ENCODE assay signal across 12 mouse cellular contexts in genomic region chr10:40036686-40037560, GRCm38 (mm10). TPM values are rescaled to one million over a fixed set of nuclear protein-coding genes. Genes with fewer than 3 reads are reported as not detected.
DNase-seq lines count a peak whose midpoint lies in the region; ATAC-seq and TF ChIP-seq lines count a peak whose summit lies in the region.
"Had no signal": no experiment of that assay in that cellular context is flagged by ENCODE, and none has a peak within 500 bp of the region (broad histone marks: within the 10 kb centered on the region; RNA-seq: fewer than 3 reads in every experiment).

No protein-coding gene starts in this region.

- no peaks in the 10 kb centered on the region for H3K9me3 ChIP-seq in embryonic facial prominence, embryonic 15.5 days (replicated peaks)
- no peaks in the 10 kb centered on the region for H3K9me3 ChIP-seq in hindbrain, embryonic 14.5 days (ENCODE audit: control insufficient read depth, low read length)
- no peaks in the 10 kb centered on the region for H3K9me3 ChIP-seq in midbrain, postnatal 0 days (ENCODE audit: low read length)
- H3K9me3 ChIP-seq: liver, embryonic 13.5 days had no signal

- 0 out of 2 replicates have a peak overlapping the region, but pooled peaks have one; percentile 4 for H3K4me2 ChIP-seq in embryonic facial prominence, embryonic 15.5 days (replicated peaks)
- peak overlapping the region; percentile 28 for H3K4me2 ChIP-seq in hindbrain, embryonic 14.5 days (replicated peaks)
- H3K4me2 ChIP-seq in midbrain, postnatal 0 days (ENCODE audit: low read depth, low read length, poor library complexity, severe bottlenecking): peak overlapping the region; percentile 27
- H3K4me2 ChIP-seq: liver, embryonic 13.5 days had no signal

- peak; percentile 1 for DNase-seq in kidney, adult 11 months
- no peak for DNase-seq in kidney, postnatal 14 days
- peak; percentile 40 for DNase-seq in hindbrain, embryonic 14.5 days (ENCODE audit: low spot score)
- DNase-seq in midbrain, postnatal 0 days (ENCODE audit: low spot score): peak; percentile 70
- DNase-seq in gastrocnemius, adult 18-20 months (ENCODE audit: low spot score): no peak
- DNase-seq in cerebellum, postnatal 36 days: no peak
- DNase-seq: adrenal gland, adult 8-10 months; kidney, adult 2 months; liver, embryonic 13.5 days; spleen, adult 18-20 months had no signal

- ATAC-seq in embryonic facial prominence, embryonic 15.5 days (ENCODE audit: insufficient number of reproducible peaks, low FRiP score, low TSS enrichment, low read depth): no peak
- ATAC-seq in hindbrain, embryonic 14.5 days (ENCODE audit: low FRiP score): peak; percentile 37; the same call in 1 of the 2 replicates
- ATAC-seq in midbrain, postnatal 0 days (ENCODE audit: low FRiP score): peak; percentile 80

- H3K36me3 ChIP-seq in embryonic facial prominence, embryonic 15.5 days: no peaks in the 10 kb centered on the region
- no peaks in the 10 kb centered on the region for H3K36me3 ChIP-seq in hindbrain, embryonic 14.5 days (replicated peaks; ENCODE audit: control insufficient read depth, insufficient read depth)
- H3K36me3 ChIP-seq in midbrain, postnatal 0 days (ENCODE audit: insufficient read depth, low read length): no peaks in the 10 kb centered on the region

- 48% methylated on average over 24 of the region's 24 CpGs for WGBS in embryonic facial prominence, embryonic 15.5 days
- 58% methylated on average over 24 of the region's 24 CpGs for WGBS in hindbrain, embryonic 14.5 days
- WGBS in midbrain, postnatal 0 days: 47% methylated on average over 24 of the region's 24 CpGs

- H3K27ac ChIP-seq in embryonic facial prominence, embryonic 15.5 days (replicated peaks): no peak overlapping the region
- H3K27ac ChIP-seq in hindbrain, embryonic 14.5 days: peak overlapping the region; percentile 51
- peak overlapping the region; percentile 44 for H3K27ac ChIP-seq in midbrain, postnatal 0 days (ENCODE audit: low read depth, low read length)
- H3K27ac ChIP-seq: liver, embryonic 13.5 days had no signal

- no peak overlapping the region for H3K4me3 ChIP-seq in embryonic facial prominence, embryonic 15.5 days (replicated peaks)
- no peak overlapping the region for H3K4me3 ChIP-seq in hindbrain, embryonic 14.5 days (replicated peaks; ENCODE audit: low read length)
- H3K4me3 ChIP-seq in midbrain, postnatal 0 days (ENCODE audit: low read depth, low read length): peak overlapping the region; percentile 13; the same call in 1 of the 2 replicates
- H3K4me3 ChIP-seq: liver, embryonic 13.5 days had no signal

- H3K4me1 ChIP-seq in embryonic facial prominence, embryonic 15.5 days: 0 out of 2 replicates have a peak, but pooled peaks cover 3% of the 10 kb centered on the region
- no peaks in the 10 kb centered on the region; the same call in 1 of the 2 replicates for H3K4me1 ChIP-seq in hindbrain, embryonic 14.5 days (replicated peaks; ENCODE audit: control insufficient read depth, insufficient read depth, low read length)
- no peaks in the 10 kb centered on the region for H3K4me1 ChIP-seq in midbrain, postnatal 0 days (ENCODE audit: insufficient read depth, low read length)

- TF ChIP-seq CTCF in midbrain, postnatal 0 days (IDR thresholded peaks at IDR 0.05): no peak

- no peak overlapping the region for H3K9ac ChIP-seq in embryonic facial prominence, embryonic 15.5 days
- peak overlapping the region; percentile 25; the same call in 1 of the 2 replicates for H3K9ac ChIP-seq in hindbrain, embryonic 14.5 days
- peak overlapping the region; percentile 33; the same call in 1 of the 2 replicates for H3K9ac ChIP-seq in midbrain, postnatal 0 days (replicated peaks; ENCODE audit: low read length, poor library complexity, severe bottlenecking)
- H3K9ac ChIP-seq: liver, embryonic 13.5 days had no signal

- H3K27me3 ChIP-seq in embryonic facial prominence, embryonic 15.5 days: no peaks in the 10 kb centered on the region
- H3K27me3 ChIP-seq in hindbrain, embryonic 14.5 days (ENCODE audit: control insufficient read depth, insufficient read depth, low read length): no peaks in the 10 kb centered on the region
- no peaks in the 10 kb centered on the region for H3K27me3 ChIP-seq in midbrain, postnatal 0 days (ENCODE audit: insufficient read depth, low read length)
- H3K27me3 ChIP-seq: liver, embryonic 13.5 days had no signal

RNA-seq across cellular contexts. Expression of gene Mfsd4b1, which starts 11.9 kb away (rescaled TPM):
- 0.18 and 0.37 TPM in 2 replicates for polyA plus RNA-seq in embryonic facial prominence, embryonic 15.5 days (2015; fragmentation: Nextera tagmentation; extraction: Ambion mirVana)
- 0.65 and 1.1 TPM in 2 replicates for polyA plus RNA-seq in hindbrain, embryonic 14.5 days (2014; fragmentation: Nextera tagmentation; extraction: Ambion mirVana)
- total RNA-seq in midbrain, postnatal 0 days (2014; rRNA removed): 0.19 and 0.71 TPM in 2 replicates
- polyA plus RNA-seq in midbrain, postnatal 0 days (2015; fragmentation: Nextera tagmentation; extraction: Ambion mirVana): 0.13 and 0.23 TPM in 2 replicates
- total RNA-seq in gastrocnemius, adult 18-20 months (2021): 1 to 10 TPM; 2.0 to 2.2 TPM
- total RNA-seq: granulocyte monocyte progenitor cell, adult 5-6 weeks had no signal

RNA-seq across cellular contexts. Expression of gene Mfsd4b5, which starts 50.5 kb away (rescaled TPM):
- polyA plus RNA-seq in embryonic facial prominence, embryonic 15.5 days (2015; fragmentation: Nextera tagmentation; extraction: Ambion mirVana): 0.05 and 0.22 TPM in 2 replicates
- 0.08 TPM in 1 of 2 replicates, not detected in the other for polyA plus RNA-seq in hindbrain, embryonic 14.5 days (2014; fragmentation: Nextera tagmentation; extraction: Ambion mirVana)
- total RNA-seq in midbrain, postnatal 0 days (2014; rRNA removed): 0.24 TPM in 1 of 2 replicates, not detected in the other
- not detected in 2 replicates for polyA plus RNA-seq in midbrain, postnatal 0 days (2015; fragmentation: Nextera tagmentation; extraction: Ambion mirVana)
- total RNA-seq in gastrocnemius, adult 18-20 months (2021): under 1 TPM; 0.36 to 0.62 TPM

Comparison
In these comparisons a context has a peak if more than half of its experiments do, and no peak if none do; other contexts are left out.
1. DNase-seq: peak in kidney, adult 11 months (single experiment), hindbrain, embryonic 14.5 days (single experiment) and midbrain, postnatal 0 days (single experiment); none in kidney, postnatal 14 days (single experiment), gastrocnemius, adult 18-20 months (single experiment) and cerebellum, postnatal 36 days (0 of 2).
2. Peak in every context shown above with its lines, with median percentiles within 50 percentile points of each other: H3K4me2 ChIP-seq.